ENCODE assay signal across 24 mouse cellular contexts in genomic region chr1:38411106-38411505, GRCm38 (mm10).
DNase-seq lines count a peak whose midpoint lies in the region; ATAC-seq lines count a peak whose summit lies in the region.
"Had no signal": no experiment of that assay in that cellular context is flagged by ENCODE, and none has a peak within 500 bp of the region (broad histone marks: within the 10 kb centered on the region; RNA-seq: fewer than 3 reads in every experiment).

No protein-coding gene starts in this region.

- intact Hi-C loops in heart, postnatal 14 days (cut with DNase I): no loop called here

- H3K4me1 ChIP-seq in heart, embryonic 10.5 days: peaks cover 20% of the 10 kb centered on the region
- H3K4me1 ChIP-seq in forebrain, embryonic 16.5 days (replicated peaks; ENCODE audit: control insufficient read depth, insufficient read depth, low read length): peaks cover 15% of the 10 kb centered on the region
- H3K4me1 ChIP-seq in hindbrain, embryonic 15.5 days (replicated peaks): peaks cover 29% of the 10 kb centered on the region
- H3K4me1 ChIP-seq in midbrain, embryonic 15.5 days: peaks cover 23% of the 10 kb centered on the region
- H3K4me1 ChIP-seq: liver, embryonic 13.5 days had no signal

- no peaks in the 10 kb centered on the region for H3K9me3 ChIP-seq in heart, embryonic 10.5 days
- H3K9me3 ChIP-seq in forebrain, embryonic 16.5 days (ENCODE audit: control insufficient read depth, low read length): no peaks in the 10 kb centered on the region
- H3K9me3 ChIP-seq in hindbrain, embryonic 15.5 days: no peaks in the 10 kb centered on the region
- H3K9me3 ChIP-seq in midbrain, embryonic 15.5 days: no peaks in the 10 kb centered on the region
- H3K9me3 ChIP-seq: embryonic facial prominence, embryonic 10.5 days; liver, embryonic 13.5 days; neural tube, embryonic 12.5 days had no signal

- no peak for DNase-seq in heart, embryonic 10.5 days (ENCODE audit: low spot score)
- DNase-seq in heart, postnatal 14 days: no peak
- DNase-seq in urinary bladder, postnatal 36 days (ENCODE audit: low spot score in 2 of 2): no peak
- no peak for DNase-seq in left cerebral cortex, adult 11 months (ENCODE audit: low spot score)
- DNase-seq: adrenal gland, postnatal 36 days; cerebellum, adult 11 months; gastrocnemius, postnatal 14 days; heart, adult 18-20 months; heart, postnatal 36 days; kidney, adult 8-10 months; kidney, postnatal 14 days; liver, embryonic 13.5 days; lung, adult 2 months; lung, postnatal 14 days; thymus, adult 2 months; thymus, postnatal 4 days had no signal

- H3K36me3 ChIP-seq in heart, embryonic 10.5 days: no peaks in the 10 kb centered on the region
- no peaks in the 10 kb centered on the region for H3K36me3 ChIP-seq in forebrain, embryonic 16.5 days (ENCODE audit: control insufficient read depth, insufficient read depth)
- no peaks in the 10 kb centered on the region for H3K36me3 ChIP-seq in hindbrain, embryonic 15.5 days
- no peaks in the 10 kb centered on the region for H3K36me3 ChIP-seq in midbrain, embryonic 15.5 days (replicated peaks)
- H3K36me3 ChIP-seq: embryonic facial prominence, embryonic 10.5 days; liver, embryonic 13.5 days; neural tube, embryonic 12.5 days had no signal

- H3K9ac ChIP-seq in forebrain, embryonic 16.5 days (replicated peaks; ENCODE audit: low read depth, low read length): no peak overlapping the region
- H3K9ac ChIP-seq in hindbrain, embryonic 15.5 days: no peak overlapping the region
- H3K9ac ChIP-seq in midbrain, embryonic 15.5 days: no peak overlapping the region
- H3K9ac ChIP-seq: liver, embryonic 13.5 days; neural tube, embryonic 12.5 days had no signal

- H3K4me2 ChIP-seq in forebrain, embryonic 16.5 days (ENCODE audit: low read length): no peak overlapping the region
- H3K4me2 ChIP-seq in hindbrain, embryonic 15.5 days: no peak overlapping the region
- no peak overlapping the region for H3K4me2 ChIP-seq in midbrain, embryonic 15.5 days
- H3K4me2 ChIP-seq: liver, embryonic 13.5 days; neural tube, embryonic 12.5 days had no signal

- no peak overlapping the region for H3K4me3 ChIP-seq in heart, embryonic 10.5 days
- H3K4me3 ChIP-seq in forebrain, embryonic 16.5 days (replicated peaks; ENCODE audit: low read length): no peak overlapping the region
- no peak overlapping the region for H3K4me3 ChIP-seq in hindbrain, embryonic 15.5 days
- H3K4me3 ChIP-seq in midbrain, embryonic 15.5 days: no peak overlapping the region
- H3K4me3 ChIP-seq: embryonic facial prominence, embryonic 10.5 days; left cerebral cortex, adult 2 months; liver, embryonic 13.5 days; neural tube, embryonic 12.5 days had no signal

- ATAC-seq in forebrain, embryonic 16.5 days: no peak
- 0 out of 2 replicates have a peak, but pooled peaks have one; percentile 25 for ATAC-seq in hindbrain, embryonic 15.5 days (ENCODE audit: low FRiP score, low read depth)
- peak; percentile 48 for ATAC-seq in midbrain, embryonic 15.5 days (replicated peaks)
- no peak for ATAC-seq in megakaryocyte, adult 5-6 weeks (ENCODE audit: poor library complexity, severe bottlenecking)

- H3K27ac ChIP-seq in heart, embryonic 10.5 days: 0 out of 2 replicates have a peak overlapping the region, but pooled peaks have one; percentile 16
- peak overlapping the region; percentile 43 for H3K27ac ChIP-seq in forebrain, embryonic 16.5 days (ENCODE audit: low read length)
- H3K27ac ChIP-seq in hindbrain, embryonic 15.5 days (replicated peaks): peak overlapping the region; percentile 27
- peak overlapping the region; percentile 71 for H3K27ac ChIP-seq in midbrain, embryonic 15.5 days
- H3K27ac ChIP-seq: left cerebral cortex, adult 2 months; liver, embryonic 13.5 days; neural tube, embryonic 12.5 days; stomach, postnatal 0 days had no signal

- WGBS in heart, embryonic 10.5 days: 40% methylated on average over 4 of the region's 4 CpGs
- WGBS in forebrain, embryonic 16.5 days: 61% methylated on average over 4 of the region's 4 CpGs
- WGBS in hindbrain, embryonic 15.5 days: 42% methylated on average over 4 of the region's 4 CpGs
- 58% methylated on average over 4 of the region's 4 CpGs for WGBS in midbrain, embryonic 15.5 days

- no peaks in the 10 kb centered on the region for H3K27me3 ChIP-seq in heart, embryonic 10.5 days (ENCODE audit: insufficient read depth, poor library complexity, severe bottlenecking)
- no peaks in the 10 kb centered on the region for H3K27me3 ChIP-seq in forebrain, embryonic 16.5 days (replicated peaks; ENCODE audit: control insufficient read depth, insufficient read depth, low read length)
- H3K27me3 ChIP-seq in hindbrain, embryonic 15.5 days: no peaks in the 10 kb centered on the region
- H3K27me3 ChIP-seq in midbrain, embryonic 15.5 days (replicated peaks): no peaks in the 10 kb centered on the region
- H3K27me3 ChIP-seq: liver, embryonic 13.5 days; neural tube, embryonic 12.5 days had no signal

Comparison
In these comparisons a context has a peak if more than half of its experiments do, and no peak if none do; other contexts are left out.
1. H3K27ac ChIP-seq: peak in every context shown above with its lines; median percentile 71 in midbrain, embryonic 15.5 days; 43 in forebrain, embryonic 16.5 days; 27 in hindbrain, embryonic 15.5 days; 16 in heart, embryonic 10.5 days.
2. ATAC-seq: peak in hindbrain, embryonic 15.5 days (single experiment) and midbrain, embryonic 15.5 days (single experiment); none in forebrain, embryonic 16.5 days (single experiment) and megakaryocyte, adult 5-6 weeks (single experiment).